Mouse (Mus musculus) common myeloid progenitor, adult 5-6 weeks (primary cell): ENCODE data around the gene Pwwp2a. TPM values are rescaled to one million over a fixed set of nuclear protein-coding genes. Genes with fewer than 3 reads are reported as not detected.

Experiments used
- ATAC-seq: replicated peaks from 2 replicates; pipeline ENCODE4 v1.8.0; 2016; ENCODE audit warnings: low read depth, mild to moderate bottlenecking, moderate TSS enrichment, inconsistent platforms; ENCODE audit not compliant: poor library complexity, severe bottlenecking
- total RNA-seq: library from RNA; stranded (forward); fragments of 200-1000, 187-1606 nt; gene quantifications from 2 replicates; pipeline ENCODE4 v1.2.3, GENCODE M21; 2017

The Pwwp2a gene
- total RNA-seq, 1 experiment from 2014 or later: 55.6 TPM

GRCm38 (mm10) chr11:43708409-43708808 lies 26.6 kb downstream of the Pwwp2a start:
- ATAC-seq: no peak

GRCm38 (mm10) chr11:43712178-43712577 lies 30.4 kb downstream of the Pwwp2a start:
- ATAC-seq: no peak

GRCm38 (mm10) chr11:43723411-43723810 lies 41.6 kb downstream of the Pwwp2a start:
- no peak for ATAC-seq

GRCm38 (mm10) chr11:43727796-43728195 lies 46.0 kb downstream of the Pwwp2a start:
- peak; percentile 78 for ATAC-seq

- peak; percentile 75 for ATAC-seq
These were observed 47.0 kb downstream of the Pwwp2a start for GRCm38 (mm10) chr11:43728737-43729301.

- ATAC-seq: peak; percentile 100
These were observed 65.7 kb downstream of the Pwwp2a start, which contains the start of gene Ttc1 for GRCm38 (mm10) chr11:43747233-43748226. Gene Ttc1 (minus strand): TSS chr11:43748008.

GRCm38 (mm10) chr11:43751542-43751941 lies 69.7 kb downstream of the Pwwp2a start:
- no peak for ATAC-seq

- 0 out of 2 replicates have a peak, but pooled peaks have one; percentile 29 for ATAC-seq
These were observed 72.8 kb downstream of the Pwwp2a start for GRCm38 (mm10) chr11:43754568-43754967.

- ATAC-seq: peak; percentile 24; the same call in 1 of the 2 replicates
These were observed 73.6 kb downstream of the Pwwp2a start for GRCm38 (mm10) chr11:43755411-43755810.

- no peak for ATAC-seq
These were observed 76.6 kb downstream of the Pwwp2a start for GRCm38 (mm10) chr11:43758436-43758835.

GRCm38 (mm10) chr11:43766922-43767648 lies 85.3 kb downstream of the Pwwp2a start:
- peak; percentile 97 for ATAC-seq

GRCm38 (mm10) chr11:43767749-43768148 lies 86.0 kb downstream of the Pwwp2a start:
- ATAC-seq: no peak

- ATAC-seq: no peak
These were observed 88.3 kb downstream of the Pwwp2a start for GRCm38 (mm10) chr11:43770110-43770509.

Other genes starting within 250 kb of the Pwwp2a start
- gene Slu7, start 248.3 kb upstream of the Pwwp2a start, total RNA-seq: 86.7 and 97.6 TPM in 2 replicates
- gene C1qtnf2, start 207.7 kb upstream of the Pwwp2a start, total RNA-seq: not detected in 2 replicates
- gene Ccnjl, start 153.2 kb upstream of the Pwwp2a start, total RNA-seq: 0.69 TPM in 1 of 2 replicates, not detected in the other
- 0.34 TPM in 1 of 2 replicates, not detected in the other for gene 4933415A04Rik, start 95.0 kb upstream of the Pwwp2a start, total RNA-seq
- gene Fabp6, start 80.5 kb upstream of the Pwwp2a start, total RNA-seq: not detected in 2 replicates
- gene Ttc1, start 66.0 kb downstream of the Pwwp2a start, total RNA-seq: 63.0 and 64.6 TPM in 2 replicates
- gene Adra1b, start 219.2 kb downstream of the Pwwp2a start, total RNA-seq: not detected in 2 replicates